Mouse (Mus musculus): ENCODE data around the gene Atp1a1. TPM values are rescaled to one million over a fixed set of nuclear protein-coding genes. Genes with fewer than 3 reads are reported as not detected.
A peak's percentile ranks its signal among the peaks of the same experiment; 100 is the strongest.

Atp1a1 gene
- polyA plus RNA-seq, 1 experiment from 2014 or later: 77.2 TPM

DNA sequence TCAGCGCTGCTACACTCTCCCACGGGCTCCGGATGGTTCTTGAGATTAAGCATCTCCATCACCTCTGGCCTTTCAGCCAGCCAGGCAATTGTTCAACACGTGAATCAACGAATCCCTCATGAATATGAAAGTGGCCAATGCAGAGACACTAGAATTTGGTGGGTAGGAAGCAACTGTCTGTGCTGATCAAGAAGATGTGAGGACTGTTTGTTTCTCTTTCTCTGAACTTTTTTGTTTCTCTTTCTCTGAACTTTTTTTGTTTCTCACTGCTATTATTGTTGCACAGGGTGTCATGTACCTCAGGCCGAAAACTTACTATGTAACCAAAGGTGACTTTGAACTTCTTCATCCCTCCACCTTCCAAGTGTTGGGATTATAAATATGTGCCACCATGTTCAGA, 62.9 kb downstream of the Atp1a1 start:
- ATAC-seq (ENCODE audit: low FRiP score): no peak
- Histone ChIP-seq H3K4me1 (no peaks in the 10 kb centered on the region), H3K27me3 (replicated peaks) (no peaks in the 10 kb centered on the region), H3K9me3 (replicated peaks) (no peaks in the 10 kb centered on the region), H3K9ac (replicated peaks) (no peak overlapping the region), H3K4me3 (replicated peaks) (no peak overlapping the region), H3K27ac (replicated peaks) (no peak overlapping the region), H3K4me2 (no peak overlapping the region), H3K36me3 (no peaks in the 10 kb centered on the region)
- WGBS: 65% methylated on average over 6 of the region's 6 CpGs

- Histone ChIP-seq H3K9me3 (replicated peaks) (no peaks in the 10 kb centered on the region), H3K4me1 (no peaks in the 10 kb centered on the region), H3K4me3 (replicated peaks) (no peak overlapping the region), H3K27me3 (replicated peaks) (no peaks in the 10 kb centered on the region), H3K9ac (replicated peaks) (no peak overlapping the region), H3K36me3 (no peaks in the 10 kb centered on the region), H3K4me2 (no peak overlapping the region), H3K27ac (replicated peaks) (no peak overlapping the region)
- ATAC-seq (ENCODE audit: low FRiP score): no peak
- 77% methylated on average over 4 of the region's 4 CpGs for whole genome bisulfite sequencing
Measured at GRCm38 (mm10) chr3:101540568-101540967, 63.9 kb downstream of the Atp1a1 start.

DNA sequence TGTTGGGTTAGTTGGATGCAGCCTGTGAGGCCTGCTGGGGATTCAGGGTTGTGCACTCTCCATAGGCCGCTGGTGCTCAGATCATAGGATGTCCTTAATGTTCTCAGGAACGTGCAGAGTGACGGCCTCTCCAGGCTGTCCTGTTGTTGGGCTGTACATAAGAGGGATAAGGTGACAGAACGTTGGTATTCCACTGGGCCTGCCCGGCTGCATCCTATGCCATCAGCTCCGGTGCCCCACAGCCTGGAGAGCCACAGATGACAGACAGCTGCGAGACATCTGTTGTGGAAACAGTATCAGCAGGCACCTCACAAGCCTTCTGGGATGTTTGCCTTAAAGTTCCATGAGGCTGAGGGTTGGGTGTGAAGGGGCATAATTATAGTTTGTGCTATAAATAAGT, 68.2 kb downstream of the Atp1a1 start:
- H3K4me3 ChIP-seq (replicated peaks): no peak overlapping the region
- no peaks in the 10 kb centered on the region for H3K9me3 ChIP-seq (replicated peaks)
- H3K9ac ChIP-seq (replicated peaks): no peak overlapping the region
- H3K27me3 ChIP-seq (replicated peaks): no peaks in the 10 kb centered on the region
- no peak for ATAC-seq (ENCODE audit: low FRiP score)
- H3K36me3 ChIP-seq: no peaks in the 10 kb centered on the region
- H3K4me1 ChIP-seq: no peaks in the 10 kb centered on the region
- no peak overlapping the region for H3K4me2 ChIP-seq
- 86% methylated on average over 7 of the region's 7 CpGs for WGBS
- no peak overlapping the region for H3K27ac ChIP-seq (replicated peaks)

DNA sequence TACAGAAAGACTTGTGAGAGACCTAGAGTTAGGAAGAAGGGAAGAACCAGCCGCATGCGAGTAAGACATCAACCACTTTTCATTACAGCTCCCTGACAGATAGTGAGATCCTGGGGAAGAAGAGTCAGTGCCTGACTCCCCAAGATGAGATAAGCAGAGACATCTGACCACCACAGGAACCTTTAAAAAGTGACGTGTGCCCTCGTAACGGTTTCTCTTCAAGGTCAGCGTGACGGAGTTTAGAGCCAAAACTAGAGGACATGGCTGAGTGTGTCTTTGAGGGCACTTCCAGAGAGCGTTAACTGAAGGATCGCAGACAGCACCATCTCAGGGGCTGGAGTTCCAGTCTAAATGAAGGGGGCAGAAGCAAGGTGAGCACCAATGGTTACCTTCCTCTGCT, 70.2 kb downstream of the Atp1a1 start:
- Histone ChIP-seq H3K27me3 (replicated peaks) (no peaks in the 10 kb centered on the region), H3K9ac (replicated peaks) (no peak overlapping the region), H3K4me1 (peaks cover 6% of the 10 kb centered on the region), H3K9me3 (replicated peaks) (no peaks in the 10 kb centered on the region), H3K27ac (replicated peaks) (no peak overlapping the region), H3K36me3 (no peaks in the 10 kb centered on the region), H3K4me3 (replicated peaks) (no peak overlapping the region), H3K4me2 (no peak overlapping the region)
- ATAC-seq (ENCODE audit: low FRiP score): no peak
- 90% methylated on average over 9 of the region's 9 CpGs for WGBS

DNA sequence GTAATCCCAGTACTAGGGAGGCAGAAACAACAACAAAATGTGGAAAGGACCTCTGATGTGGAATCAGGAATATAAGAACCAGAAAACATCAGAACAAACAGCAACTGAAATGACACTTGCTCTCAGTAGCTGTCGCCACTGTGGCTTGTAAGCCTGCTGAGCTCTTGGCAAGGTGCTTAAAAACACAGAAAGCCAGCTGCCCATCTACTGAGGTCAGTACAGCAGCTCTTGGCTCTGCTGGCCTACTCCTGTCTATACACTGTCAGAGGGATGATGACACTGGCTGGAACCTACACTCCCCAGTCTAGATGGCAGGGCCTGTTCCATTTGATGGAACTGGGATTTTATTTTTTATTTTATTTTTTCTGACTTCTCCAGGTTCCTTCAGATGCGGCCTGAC, 71.1 kb downstream of the Atp1a1 start:
- peaks cover 15% of the 10 kb centered on the region for H3K4me1 ChIP-seq
- 88% methylated on average over 2 of the region's 2 CpGs for WGBS

DNA sequence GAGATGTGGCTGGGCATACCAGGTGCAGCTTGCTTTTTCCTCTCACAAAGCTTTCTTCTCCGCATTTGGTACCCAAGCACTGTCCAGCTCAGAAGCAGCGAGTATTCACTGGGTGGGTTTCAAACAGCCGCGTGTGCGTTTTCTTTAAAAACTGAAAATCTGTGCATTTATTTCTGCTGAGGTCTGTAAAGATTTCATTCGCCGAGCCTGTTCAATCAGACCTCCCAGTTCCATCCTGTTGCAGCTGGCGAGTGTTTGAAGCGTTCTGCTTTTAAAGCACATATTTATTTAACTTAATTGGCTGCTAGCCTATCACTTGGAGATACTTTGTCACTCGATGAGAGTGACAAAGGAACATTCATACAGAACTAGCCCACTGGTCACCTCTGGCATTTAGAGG, 73.6 kb downstream of the Atp1a1 start:
- Histone ChIP-seq H3K4me3 (replicated peaks) (no peak overlapping the region), H3K9ac (replicated peaks) (no peak overlapping the region), H3K27ac (replicated peaks) (no peak overlapping the region), H3K9me3 (replicated peaks) (no peaks in the 10 kb centered on the region), H3K27me3 (replicated peaks) (no peaks in the 10 kb centered on the region), H3K36me3 (no peaks in the 10 kb centered on the region), H3K4me2 (no peak overlapping the region), H3K4me1 (peaks cover 19% of the 10 kb centered on the region)
- no peak for ATAC-seq (ENCODE audit: low FRiP score)
- 67% methylated on average over 10 of the region's 10 CpGs for WGBS

More for the DNA sequence above, 71.1 kb downstream of the Atp1a1 start:
- Histone ChIP-seq H3K4me2 (no peak overlapping the region), H3K9ac (replicated peaks) (no peak overlapping the region), H3K4me3 (replicated peaks) (no peak overlapping the region), H3K27ac (replicated peaks) (no peak overlapping the region), H3K27me3 (replicated peaks) (no peaks in the 10 kb centered on the region), H3K9me3 (replicated peaks) (no peaks in the 10 kb centered on the region), H3K36me3 (no peaks in the 10 kb centered on the region)
- no peak for ATAC-seq (ENCODE audit: low FRiP score)

DNA sequence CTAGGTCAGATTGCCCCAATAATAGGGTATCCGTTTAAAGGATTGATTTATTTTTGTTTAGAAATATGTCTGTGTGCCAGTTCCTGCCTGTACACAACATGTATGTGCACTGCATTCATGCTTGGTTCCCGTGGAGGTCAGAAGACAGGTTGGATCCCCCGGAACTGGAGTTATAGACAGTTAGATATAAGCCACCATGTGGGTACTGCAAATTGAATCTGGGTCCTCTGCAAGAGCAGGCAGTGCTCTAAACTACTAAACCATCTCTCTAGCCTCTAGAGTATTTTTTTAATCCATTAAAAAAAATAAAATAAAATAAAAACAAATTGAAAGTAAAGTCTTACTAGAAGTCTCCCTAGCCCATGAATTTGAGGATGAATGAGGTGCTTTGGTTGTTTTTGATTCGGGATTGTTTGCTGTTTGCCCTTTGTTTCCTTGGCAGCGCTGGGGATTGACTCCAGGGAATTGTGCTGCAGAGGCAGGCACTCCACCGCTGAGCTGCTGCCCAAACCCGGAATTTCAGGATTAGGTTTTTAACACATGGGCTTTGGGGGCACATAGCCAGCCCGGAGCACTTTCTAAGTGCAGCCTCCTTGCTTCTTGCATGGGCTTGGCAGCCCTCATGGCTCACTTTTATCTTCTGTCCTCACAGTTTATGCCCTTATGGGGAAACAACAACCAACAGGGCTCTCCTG, 75.4 kb downstream of the Atp1a1 start:
- Histone ChIP-seq H3K27ac (replicated peaks) (peak overlapping the region; percentile 28), H3K27me3 (replicated peaks) (no peaks in the 10 kb centered on the region), H3K4me1 (peaks cover 19% of the 10 kb centered on the region), H3K9ac (replicated peaks) (no peak overlapping the region), H3K4me3 (replicated peaks) (no peak overlapping the region), H3K9me3 (replicated peaks) (no peaks in the 10 kb centered on the region), H3K4me2 (no peak overlapping the region), H3K36me3 (no peaks in the 10 kb centered on the region)
- no peak; the same call in 1 of the 2 replicates for ATAC-seq (ENCODE audit: low FRiP score)
- 21% methylated on average over 8 of the region's 8 CpGs for WGBS

- 19% methylated on average over 6 of the region's 8 CpGs for WGBS
- H3K9ac ChIP-seq (replicated peaks): no peak overlapping the region
- no peaks in the 10 kb centered on the region for H3K36me3 ChIP-seq
- H3K27ac ChIP-seq (replicated peaks): 0 out of 2 replicates have a peak overlapping the region, but pooled peaks have one; percentile 28
- no peak overlapping the region for H3K4me2 ChIP-seq
- H3K4me3 ChIP-seq (replicated peaks): no peak overlapping the region
- H3K9me3 ChIP-seq (replicated peaks): no peaks in the 10 kb centered on the region
- H3K27me3 ChIP-seq (replicated peaks): no peaks in the 10 kb centered on the region
- no peak; the same call in 1 of the 2 replicates for ATAC-seq (ENCODE audit: low FRiP score)
- H3K4me1 ChIP-seq: peaks cover 20% of the 10 kb centered on the region
Measured at GRCm38 (mm10) chr3:101528157-101528899, 76.2 kb downstream of the Atp1a1 start.

GRCm38 (mm10) chr3:101526603-101527002, 77.9 kb downstream of the Atp1a1 start:
- no peak for ATAC-seq (ENCODE audit: low FRiP score)
- Histone ChIP-seq H3K4me2 (no peak overlapping the region), H3K36me3 (no peaks in the 10 kb centered on the region), H3K27me3 (replicated peaks) (no peaks in the 10 kb centered on the region), H3K9ac (replicated peaks) (no peak overlapping the region), H3K27ac (replicated peaks) (no peak overlapping the region), H3K4me3 (replicated peaks) (no peak overlapping the region), H3K9me3 (replicated peaks) (no peaks in the 10 kb centered on the region), H3K4me1 (peaks cover 35% of the 10 kb centered on the region)
- WGBS: 81% methylated on average over 11 of the region's 11 CpGs

Other genes with a start within 250 kb of the Atp1a1 start
- gene Igsf3, start 227.6 kb downstream of the Atp1a1 start, polyA plus RNA-seq (2015; fragmentation: Nextera tagmentation; extraction: Ambion mirVana): 84.8 and 89.7 TPM in 2 replicates
- gene Mab21l3, start 244.3 kb upstream of the Atp1a1 start, polyA plus RNA-seq (2015; fragmentation: Nextera tagmentation; extraction: Ambion mirVana): 0.09 and 0.88 TPM in 2 replicates

All from neural tube, embryonic 15.5 days (tissue).